Mouse (Mus musculus) layer of hippocampus, adult 9-11 months (tissue): Measurements from ENCODE around the gene Nemp1.
"Not testable (repeated sequence)": the region's sequence is repeated elsewhere in the genome, so short reads cannot be mapped to it uniquely, and the experiment has no call there.

Experiments
- DNase-seq: peaks from one replicate; pipeline ENCODE4 v3.0.0; 2022

The Nemp1 gene

GRCm38 (mm10) chr10:127645791-127646190 lies 20.9 kb upstream of the Nemp1 start:
- no peak for DNase-seq

- DNase-seq: no peak
These were observed 13.6 kb upstream of the Nemp1 start for GRCm38 (mm10) chr10:127652906-127653638.

- DNase-seq: no peak
These were observed 11.6 kb upstream of the Nemp1 start for GRCm38 (mm10) chr10:127654970-127655579.

GRCm38 (mm10) chr10:127657617-127658016 lies 9.1 kb upstream of the Nemp1 start:
- not testable (repeated sequence) for DNase-seq

GRCm38 (mm10) chr10:127658076-127658475 lies 8.6 kb upstream of the Nemp1 start:
- no peak for DNase-seq

- no peak for DNase-seq
These were observed 7.2 kb upstream of the Nemp1 start for GRCm38 (mm10) chr10:127659551-127659950.

- DNase-seq: no peak
These were observed 5.3 kb upstream of the Nemp1 start for GRCm38 (mm10) chr10:127661291-127661914.

- DNase-seq: peak; percentile 61
These were observed 4.6 kb upstream of the Nemp1 start for GRCm38 (mm10) chr10:127661915-127662663.

GRCm38 (mm10) chr10:127662666-127663253 lies 3.9 kb upstream of the Nemp1 start:
- DNase-seq: no peak

GRCm38 (mm10) chr10:127663590-127663989 lies 3.1 kb upstream of the Nemp1 start:
- no peak for DNase-seq

- no peak for DNase-seq
These were observed 2.5 kb upstream of the Nemp1 start for GRCm38 (mm10) chr10:127664166-127664565.

GRCm38 (mm10) chr10:127664891-127665290 lies 1.8 kb upstream of the Nemp1 start:
- no peak for DNase-seq

GRCm38 (mm10) chr10:127665366-127666181 lies 1.1 kb upstream of the Nemp1 start:
- no peak for DNase-seq

- peak; percentile 91 for DNase-seq
These were observed 780 bp downstream of the Nemp1 start for GRCm38 (mm10) chr10:127667269-127668092.

- peak; percentile 86 for DNase-seq
These were observed 1.7 kb downstream of the Nemp1 start, which contains the start of gene Nab2 for GRCm38 (mm10) chr10:127668093-127669050. TSS of gene Nab2 (minus strand) at chr10:127668568.

- peak; percentile 55 for DNase-seq
These were observed 2.5 kb downstream of the Nemp1 start for GRCm38 (mm10) chr10:127669170-127669569.

GRCm38 (mm10) chr10:127670185-127670584 lies 3.5 kb downstream of the Nemp1 start:
- DNase-seq: no peak

- DNase-seq: no peak
These were observed 4.6 kb downstream of the Nemp1 start for GRCm38 (mm10) chr10:127671276-127671675.

GRCm38 (mm10) chr10:127674046-127674655 lies 7.5 kb downstream of the Nemp1 start:
- no peak for DNase-seq
